In genomic region chr5:97095335-97095734, GRCm38 (mm10) we compare ENCODE assay signal across 20 mouse cellular contexts.
"Had no signal": no experiment of that assay in that cellular context is flagged by ENCODE, and none has a peak within 500 bp of the region (broad histone marks: within the 10 kb centered on the region; RNA-seq: fewer than 3 reads in every experiment).

No protein-coding gene starts in this region.

- H3K27ac ChIP-seq: layer of hippocampus, adult 2 months; liver, embryonic 15.5 days; lung, embryonic 15.5 days; neural tube, embryonic 12.5 days; neural tube, embryonic 15.5 days; stomach, postnatal 0 days had no signal

- H3K27me3 ChIP-seq: liver, embryonic 15.5 days; lung, embryonic 15.5 days; megakaryocyte, embryonic 14.5 days; neural tube, embryonic 12.5 days; neural tube, embryonic 15.5 days had no signal

- H3K9me3 ChIP-seq: liver, embryonic 15.5 days; lung, embryonic 15.5 days; megakaryocyte, embryonic 14.5 days; neural tube, embryonic 12.5 days; neural tube, embryonic 15.5 days had no signal

- DNase-seq: kidney, adult 18-20 months; kidney, adult 9 months; kidney, postnatal 14 days; kidney, postnatal 4 days; layer of hippocampus, adult 9-11 months; lung, adult 18-20 months; lung, postnatal 10 days; lung, postnatal 36 days; midbrain, embryonic 14.5 days; right cerebral cortex, adult 18-20 months; right cerebral cortex, postnatal 14 days; right cerebral cortex, postnatal 4 days; thymus, adult 2 months had no signal

- H3K4me1 ChIP-seq: liver, embryonic 15.5 days; lung, embryonic 15.5 days; neural tube, embryonic 12.5 days had no signal

- H3K4me3 ChIP-seq: layer of hippocampus, adult 2 months; liver, embryonic 15.5 days; lung, embryonic 15.5 days; neural tube, embryonic 12.5 days; neural tube, embryonic 15.5 days had no signal

- H3K36me3 ChIP-seq: lung, embryonic 15.5 days had no signal
